Mouse (Mus musculus) adrenal gland, postnatal 4 days (tissue): ENCODE measurements around the gene Pglyrp1. TPM values are rescaled to one million over a fixed set of nuclear protein-coding genes. Genes with fewer than 3 reads are reported as not detected.

Experiments
- DNase-seq, 2 experiments: peaks; one replicate each; pipeline ENCODE4 v3.0.0; 2021 to 2022; ENCODE audit warnings: low spot score in 2 of 2, mixed read lengths in 2 of 2
- total RNA-seq, 2 experiments: library from RNA; stranded (reverse); gene quantifications; 2 replicates each; pipeline ENCODE4 v1.2.3; 2021

Gene Pglyrp1
- total RNA-seq, 2 experiments from 2014 or later = 7.2 to 12.0 TPM

GRCm38 (mm10) chr7:18884745-18885422 lies 13.8 kb downstream of the Pglyrp1 start:
- no peak for DNase-seq

- no peak for DNase-seq
Measured at GRCm38 (mm10) chr7:18886963-18887362, 15.8 kb downstream of the Pglyrp1 start.

- no peak for DNase-seq
Measured at GRCm38 (mm10) chr7:18890848-18891247, 19.7 kb downstream of the Pglyrp1 start.

- peak; percentile 67 to 69 for DNase-seq
Measured at GRCm38 (mm10) chr7:18891872-18892599, 20.9 kb downstream of the Pglyrp1 start.

GRCm38 (mm10) chr7:18893009-18893408 lies 21.9 kb downstream of the Pglyrp1 start:
- no peak for DNase-seq

GRCm38 (mm10) chr7:18893651-18894430 lies 22.7 kb downstream of the Pglyrp1 start:
- DNase-seq = peak in 1 of 2 experiments; percentile 39

- DNase-seq = no peak
Measured at GRCm38 (mm10) chr7:18896536-18896935, 25.4 kb downstream of the Pglyrp1 start.

- DNase-seq = no peak
Measured at GRCm38 (mm10) chr7:18900513-18900912, 29.4 kb downstream of the Pglyrp1 start.

GRCm38 (mm10) chr7:18902486-18902885 lies 31.4 kb downstream of the Pglyrp1 start:
- DNase-seq = no peak

GRCm38 (mm10) chr7:18904971-18905370 lies 33.8 kb downstream of the Pglyrp1 start:
- no peak for DNase-seq

GRCm38 (mm10) chr7:18909797-18910196 lies 38.7 kb downstream of the Pglyrp1 start:
- no peak for DNase-seq

- peak; percentile 84 to 94 for DNase-seq
Measured at GRCm38 (mm10) chr7:18910241-18910831, 39.2 kb downstream of the Pglyrp1 start, which contains the start of gene Ccdc61. TSS of gene Ccdc61 (minus strand) at chr7:18910415.

- DNase-seq = no peak
Measured at GRCm38 (mm10) chr7:18916254-18916653, 45.1 kb downstream of the Pglyrp1 start.

- no peak for DNase-seq
Measured at GRCm38 (mm10) chr7:18917931-18918330, 46.8 kb downstream of the Pglyrp1 start.

GRCm38 (mm10) chr7:18921069-18921468 lies 49.9 kb downstream of the Pglyrp1 start:
- DNase-seq = no peak

GRCm38 (mm10) chr7:18922807-18923206 lies 51.7 kb downstream of the Pglyrp1 start:
- DNase-seq = no peak

GRCm38 (mm10) chr7:18923267-18923666 lies 52.1 kb downstream of the Pglyrp1 start:
- no peak for DNase-seq

GRCm38 (mm10) chr7:18923711-18924191 lies 52.6 kb downstream of the Pglyrp1 start:
- DNase-seq = no peak

- no peak for DNase-seq
Measured at GRCm38 (mm10) chr7:18924321-18924720, 53.2 kb downstream of the Pglyrp1 start.

GRCm38 (mm10) chr7:18925162-18925938 lies 54.2 kb downstream of the Pglyrp1 start, which contains the start of gene Nova2:
TSS of gene Nova2 (plus strand) at chr7:18925888.
- DNase-seq = peak; percentile 55 to 69
